Mouse (Mus musculus) cerebellum, adult 8-10 months (tissue): ENCODE data around the gene Tnfrsf11a.

Experiments
- DNase-seq: peaks from one replicate; pipeline ENCODE4 v3.0.0; 2022

The Tnfrsf11a gene

DNA sequence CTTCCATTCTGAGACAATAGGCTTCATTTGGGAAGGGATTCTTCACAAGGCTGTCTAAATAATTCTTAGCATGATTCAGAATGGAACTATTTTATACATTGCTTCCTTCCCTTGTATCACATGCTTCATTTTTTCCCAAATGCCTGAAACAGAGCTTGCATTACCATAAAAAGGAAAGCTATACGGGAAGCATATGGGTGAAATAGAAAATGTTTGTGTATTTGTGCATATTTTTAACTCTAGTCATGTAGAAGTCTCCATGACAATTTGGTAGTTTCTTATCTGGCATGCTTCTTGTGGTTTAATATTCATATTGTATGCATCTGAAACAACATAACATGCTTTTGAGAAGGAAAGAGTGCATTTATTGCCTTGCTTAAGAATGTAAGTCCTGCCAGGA is 52.3 kb downstream of the Tnfrsf11a start:
- DNase-seq: no peak

DNA sequence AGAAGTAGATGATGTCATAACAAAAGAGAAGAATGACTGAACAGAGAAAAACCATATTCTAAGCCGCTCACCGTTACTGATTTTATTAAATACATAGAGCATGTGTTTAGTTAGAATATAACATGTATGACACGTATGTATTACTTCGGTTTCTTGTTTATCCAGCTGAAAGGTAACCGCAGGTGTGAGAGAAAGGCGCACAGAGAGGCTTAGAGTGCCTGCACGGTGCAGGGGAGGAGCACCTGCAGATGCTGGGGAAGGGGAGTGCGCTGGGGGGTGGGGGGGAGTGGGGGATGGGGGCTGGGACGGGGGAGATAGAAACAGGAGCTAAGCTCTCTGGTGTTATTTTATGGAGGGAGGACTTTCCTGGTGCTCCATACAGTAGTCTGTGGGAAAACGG is 62.4 kb downstream of the Tnfrsf11a start:
- DNase-seq: no peak

DNA sequence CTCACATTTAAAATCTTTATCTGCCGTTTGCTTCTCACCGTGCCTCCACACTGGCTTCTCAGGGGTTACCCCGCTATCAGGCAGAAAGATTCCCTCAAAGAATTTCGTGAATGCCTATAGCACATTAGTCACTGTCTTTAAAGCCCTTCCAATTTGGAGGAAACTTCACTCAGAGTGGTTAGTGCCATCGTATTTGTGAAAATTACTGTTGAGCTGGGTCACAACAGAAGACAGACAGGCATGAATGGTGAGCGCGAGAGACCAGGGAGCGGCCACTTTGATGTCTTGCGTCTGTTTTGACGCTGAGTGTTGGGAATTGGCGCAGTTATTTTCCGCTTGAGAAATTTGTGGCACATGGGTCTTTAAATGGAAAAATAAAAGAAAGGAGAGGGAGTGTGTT is 62.9 kb downstream of the Tnfrsf11a start:
- DNase-seq: no peak

- DNase-seq: no peak
Measured at GRCm38 (mm10) chr1:105843856-105844255, 63.3 kb downstream of the Tnfrsf11a start.

- DNase-seq: peak; percentile 40
Measured at GRCm38 (mm10) chr1:105844341-105845006, 64.0 kb downstream of the Tnfrsf11a start.

GRCm38 (mm10) chr1:105846431-105846830 is 65.9 kb downstream of the Tnfrsf11a start:
- DNase-seq: no peak

DNA sequence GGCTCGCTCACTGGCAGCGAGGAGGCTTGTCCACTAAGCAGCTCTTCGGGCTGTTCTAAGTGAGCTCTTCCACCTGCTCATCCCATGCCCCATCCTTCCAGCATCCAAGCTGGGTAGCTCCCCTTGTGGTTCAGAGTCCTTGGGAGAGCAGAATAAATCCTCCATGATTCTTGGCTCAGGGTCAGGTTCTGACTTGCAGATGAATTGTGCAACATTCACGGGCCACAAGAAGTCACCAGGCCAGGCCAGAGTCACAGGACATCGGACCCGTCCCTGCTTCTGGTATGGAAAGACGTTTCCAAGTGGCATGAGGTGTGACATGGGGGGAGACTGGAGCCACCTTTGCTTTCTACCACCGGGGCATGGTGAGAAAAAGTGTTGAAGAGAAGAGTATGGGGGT is 68.3 kb downstream of the Tnfrsf11a start:
- no peak for DNase-seq

DNA sequence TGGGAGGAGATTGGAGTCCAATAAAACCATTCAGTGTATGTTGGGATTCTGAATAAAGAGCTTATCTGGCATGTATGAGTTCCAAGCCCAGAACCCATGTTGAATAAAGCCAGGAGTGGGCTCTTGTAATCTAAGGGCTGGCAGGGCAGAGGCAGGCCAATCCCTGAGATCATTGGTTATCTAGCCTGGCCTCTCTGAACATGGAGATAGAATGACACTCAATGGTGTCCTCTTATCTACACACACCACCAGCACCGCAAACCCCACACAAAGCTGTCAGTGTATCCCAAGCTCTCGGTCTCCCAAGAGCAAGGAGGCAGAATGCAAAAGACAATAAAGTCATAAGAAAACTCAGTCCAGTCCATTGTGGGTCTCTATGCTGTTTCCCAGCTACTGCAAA is 70.8 kb downstream of the Tnfrsf11a start:
- DNase-seq: no peak

- DNase-seq: no peak
Measured at GRCm38 (mm10) chr1:105859740-105860139, 79.2 kb downstream of the Tnfrsf11a start.

- DNase-seq: no peak
Measured at GRCm38 (mm10) chr1:105876589-105876988, 96.1 kb downstream of the Tnfrsf11a start.

DNA sequence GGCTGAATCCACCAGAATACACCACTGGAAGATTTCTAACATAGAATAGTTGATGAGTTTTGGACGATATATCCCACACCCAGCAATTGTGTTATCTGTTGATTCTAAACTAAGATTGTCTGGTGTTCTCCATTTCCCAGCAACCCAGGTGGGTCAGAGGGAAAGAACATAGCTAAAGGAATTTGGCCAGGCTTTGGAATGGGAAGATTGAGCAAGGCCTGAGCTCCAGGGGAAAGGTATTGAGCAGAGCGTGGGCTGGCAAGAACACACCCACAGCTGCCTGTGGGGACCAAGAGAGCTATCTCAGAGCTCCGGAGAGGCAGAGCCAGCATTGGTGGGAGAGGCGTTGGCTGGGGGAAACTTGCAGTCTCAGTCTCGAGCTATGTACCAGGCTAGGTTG is 97.3 kb downstream of the Tnfrsf11a start:
- DNase-seq: no peak

DNA sequence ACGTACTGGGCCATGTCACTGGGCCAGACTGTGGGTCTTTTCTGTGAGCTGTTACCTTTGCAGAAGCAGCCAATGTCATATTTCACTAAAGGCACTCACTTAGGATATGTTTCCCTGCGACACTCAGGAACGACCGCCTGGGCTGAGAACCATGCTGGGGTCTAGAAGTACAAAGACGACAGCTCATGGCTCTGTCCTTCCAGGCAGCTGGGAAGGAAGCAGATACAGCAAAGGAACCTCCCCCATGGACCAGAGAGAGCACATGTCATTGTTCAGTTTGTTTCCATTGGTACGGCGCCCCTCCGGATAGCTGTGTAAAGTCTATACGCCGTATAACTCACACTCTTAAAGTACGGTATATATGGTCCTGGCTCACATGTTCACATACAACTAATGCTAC is 97.9 kb downstream of the Tnfrsf11a start:
- DNase-seq: no peak

DNA sequence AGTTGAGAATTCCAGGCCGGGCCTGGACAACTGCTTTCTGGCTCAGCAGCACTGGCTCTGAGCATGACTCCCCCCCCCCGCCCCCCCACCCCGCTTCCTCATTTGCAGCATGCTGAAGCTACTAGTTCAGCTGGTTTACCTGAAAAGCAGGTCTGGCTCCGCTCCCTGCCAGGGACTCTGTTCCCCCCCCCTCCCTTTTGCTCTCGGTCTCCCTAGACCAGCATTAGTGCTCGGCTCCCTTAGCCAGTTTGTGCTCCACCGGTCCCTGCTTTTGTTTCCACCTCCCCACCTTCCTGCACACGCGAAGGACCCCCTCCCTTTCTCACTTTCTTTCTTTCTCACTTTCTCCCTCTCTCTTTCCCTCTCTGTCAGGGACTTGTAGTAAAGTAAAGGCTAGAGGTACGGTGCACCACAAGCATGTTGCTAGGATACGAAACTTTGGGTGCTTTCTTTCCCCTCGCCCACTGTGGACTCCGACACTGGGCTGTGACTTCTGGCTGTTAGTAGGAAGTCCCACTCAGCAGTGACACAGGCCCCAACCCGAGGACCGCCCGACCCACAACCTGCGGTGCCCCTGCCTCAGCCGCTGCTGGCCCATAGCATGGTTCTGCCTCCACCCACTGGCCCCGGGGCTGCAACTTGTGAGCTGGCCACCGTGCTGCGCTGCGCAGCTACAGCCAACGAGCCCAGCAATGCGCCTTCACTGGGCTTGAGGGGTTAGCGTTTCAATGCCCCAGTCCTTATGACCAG is 100.2 kb downstream of the Tnfrsf11a start:
- no peak for DNase-seq

- no peak for DNase-seq
Measured at GRCm38 (mm10) chr1:105881466-105881865, 100.9 kb downstream of the Tnfrsf11a start.

DNA sequence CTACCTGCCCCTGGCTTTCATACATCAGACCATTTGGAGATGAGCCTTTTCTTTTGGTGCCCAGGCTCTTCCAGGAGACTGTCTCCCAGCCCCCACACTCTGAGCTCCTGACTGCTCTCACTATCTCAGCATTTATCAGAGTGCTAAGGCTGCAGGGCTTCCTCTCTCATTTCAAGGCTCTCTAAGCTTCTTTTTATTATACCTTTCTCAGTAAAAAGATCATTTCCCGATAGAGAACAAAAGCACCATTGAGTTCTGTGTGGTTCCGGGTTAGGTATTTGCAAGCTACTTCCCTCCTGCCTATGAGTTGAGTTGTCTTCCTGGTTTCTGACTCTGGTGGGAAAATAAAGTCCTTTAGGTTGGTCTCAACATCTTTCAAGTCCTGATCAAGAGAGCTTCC is 103.0 kb downstream of the Tnfrsf11a start:
- no peak for DNase-seq

- no peak for DNase-seq
Measured at GRCm38 (mm10) chr1:105885101-105885500, 104.6 kb downstream of the Tnfrsf11a start.

DNA sequence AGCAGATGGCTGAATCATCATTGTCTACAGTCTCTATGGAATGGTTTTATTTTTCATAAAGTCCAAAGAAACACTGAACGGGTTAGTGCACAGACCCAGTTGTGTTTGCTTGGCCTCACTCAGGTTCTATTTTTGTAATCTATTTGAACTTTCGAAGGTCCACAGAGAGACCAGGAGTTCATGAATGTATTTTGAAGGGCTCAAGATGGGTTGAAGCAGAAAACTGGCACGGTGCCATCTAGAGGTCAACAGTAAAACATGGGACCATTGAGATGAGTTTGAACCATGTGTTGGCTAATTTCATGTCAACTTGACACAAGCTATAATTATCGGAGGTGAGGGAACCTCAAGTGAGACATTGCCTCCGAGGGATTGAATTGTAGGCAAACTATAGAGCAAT is 105.1 kb downstream of the Tnfrsf11a start:
- DNase-seq: no peak

DNA sequence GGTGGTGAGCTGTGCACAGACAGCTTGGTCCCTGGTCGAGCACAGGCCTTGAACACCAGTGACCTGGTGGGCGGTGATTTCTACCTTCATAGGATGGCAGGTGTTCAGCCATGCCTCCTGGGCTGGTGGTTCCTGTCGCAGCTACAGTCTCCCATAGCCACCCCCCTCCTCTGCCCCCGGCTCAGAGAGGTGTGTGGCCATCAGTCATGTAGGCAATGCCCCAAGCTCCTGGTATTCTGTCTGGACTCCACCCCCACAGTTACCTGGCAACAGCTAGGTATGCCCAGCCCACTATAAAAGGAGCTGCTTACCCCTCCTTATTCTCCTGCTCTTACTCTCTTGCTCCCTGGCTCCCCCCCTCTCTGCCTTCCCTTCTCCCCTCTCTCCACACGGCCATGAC is 105.8 kb downstream of the Tnfrsf11a start:
- DNase-seq: no peak

DNA sequence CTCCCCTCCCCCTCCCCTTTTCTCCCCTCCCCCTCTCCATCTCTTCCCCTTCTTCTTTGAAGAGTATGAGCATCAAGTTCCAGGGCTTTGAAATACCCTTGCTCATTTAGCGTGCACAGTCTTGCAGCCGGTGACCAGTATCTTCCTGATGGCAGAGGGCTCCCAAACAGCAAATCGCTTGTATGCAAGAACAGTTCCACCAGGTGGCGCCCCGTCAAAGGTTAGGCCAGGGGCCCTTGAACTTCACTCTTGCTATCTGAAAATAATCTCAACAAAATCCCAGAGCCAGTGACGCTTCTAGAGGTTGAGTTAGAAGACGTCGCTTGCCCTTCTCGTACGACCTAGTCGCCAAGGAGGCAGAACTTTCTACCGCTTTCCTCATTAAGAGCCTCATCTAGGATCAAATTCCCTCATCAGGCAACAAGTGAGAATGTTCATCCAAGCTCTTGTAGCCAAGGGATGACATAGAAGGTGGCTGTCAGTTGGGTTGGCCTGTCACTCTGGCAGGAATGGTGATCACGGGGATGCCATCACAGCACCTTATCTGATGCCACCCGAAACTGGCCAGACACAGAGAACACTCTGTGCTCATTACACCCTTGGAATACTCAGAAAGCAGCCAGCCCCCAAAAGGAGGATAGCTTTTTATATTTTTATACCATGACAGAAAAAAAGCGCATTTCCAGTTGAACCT is 110.7 kb downstream of the Tnfrsf11a start:
- DNase-seq: peak; percentile 90

DNA sequence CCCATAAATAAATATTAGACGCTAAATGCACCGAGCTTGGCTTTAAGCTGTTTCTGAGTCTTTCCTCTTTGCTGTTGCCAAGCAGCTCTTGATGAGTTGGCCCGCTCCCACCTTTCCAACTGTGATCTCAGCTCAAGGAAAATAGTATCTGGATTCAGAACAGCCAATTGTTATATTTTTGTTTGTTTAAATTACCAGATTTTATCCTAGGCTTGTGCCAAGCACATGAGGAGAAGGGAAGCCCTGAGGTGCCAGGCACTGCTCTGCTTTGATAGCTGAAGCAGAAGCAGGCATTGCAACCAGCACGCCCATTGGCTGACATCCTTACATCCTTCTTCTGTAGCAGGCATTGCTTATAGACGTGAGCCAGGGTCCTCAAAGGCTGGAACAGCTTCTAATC is 114.5 kb downstream of the Tnfrsf11a start:
- DNase-seq: peak; percentile 8
